Mouse (Mus musculus) MEL (cell line): ENCODE results near the gene Wwc1.

Experiments used
- CHD2 ChIP-seq: IDR thresholded peaks from 2 replicates; pipeline ENCODE4 v1.6.1; 2011; ENCODE audit warnings: low read length, improper control_type of control experiment
- CTCF ChIP-seq, 3 experiments: IDR thresholded peaks in 2 of 3; conservative IDR thresholded peaks in 1 of 3; 2 replicates each; pipeline ENCODE4 v1.5.1; 2011 to 2012; ENCODE audit warnings: low read length in 3 of 3, low read depth in 2 of 3, mild to moderate bottlenecking in 2 of 3, improper control_type of control experiment in 1 of 3, inconsistent platforms in 1 of 3, mixed read lengths in 1 of 3, moderate library complexity in 1 of 3; ENCODE audit not compliant: control insufficient read depth in 1 of 3, insufficient read depth in 1 of 3, poor library complexity in 1 of 3, severe bottlenecking in 1 of 3
- E2F4 ChIP-seq: IDR thresholded peaks from 2 replicates; pipeline ENCODE4 v1.6.1; 2011; ENCODE audit warnings: low read depth, low read length, improper control_type of control experiment, borderline replicate concordance
- NRF1 ChIP-seq: IDR thresholded peaks from 2 replicates; pipeline ENCODE4 v1.6.1; 2014; ENCODE audit warnings: low read depth, mild to moderate bottlenecking, inconsistent platforms, low read length, improper control_type of control experiment, moderate library complexity; ENCODE audit not compliant: poor library complexity, insufficient read depth, severe bottlenecking
- POLR2A ChIP-seq, 2 experiments: IDR thresholded peaks; 2 replicates each; pipeline ENCODE4 v1.6.1; 2011 to 2012; ENCODE audit warnings: low read length in 2 of 2, mild to moderate bottlenecking in 2 of 2, control low read depth in 1 of 2, improper control_type of control experiment in 1 of 2, low read depth in 1 of 2, moderate library complexity in 1 of 2; ENCODE audit not compliant: control insufficient read depth in 1 of 2, insufficient read depth in 1 of 2, poor library complexity in 1 of 2
- ZC3H11A ChIP-seq: IDR thresholded peaks from 2 replicates; pipeline ENCODE4 v1.6.1; 2012; ENCODE audit warnings: low read depth, mild to moderate bottlenecking, inconsistent platforms, low read length, improper control_type of control experiment

DNA sequence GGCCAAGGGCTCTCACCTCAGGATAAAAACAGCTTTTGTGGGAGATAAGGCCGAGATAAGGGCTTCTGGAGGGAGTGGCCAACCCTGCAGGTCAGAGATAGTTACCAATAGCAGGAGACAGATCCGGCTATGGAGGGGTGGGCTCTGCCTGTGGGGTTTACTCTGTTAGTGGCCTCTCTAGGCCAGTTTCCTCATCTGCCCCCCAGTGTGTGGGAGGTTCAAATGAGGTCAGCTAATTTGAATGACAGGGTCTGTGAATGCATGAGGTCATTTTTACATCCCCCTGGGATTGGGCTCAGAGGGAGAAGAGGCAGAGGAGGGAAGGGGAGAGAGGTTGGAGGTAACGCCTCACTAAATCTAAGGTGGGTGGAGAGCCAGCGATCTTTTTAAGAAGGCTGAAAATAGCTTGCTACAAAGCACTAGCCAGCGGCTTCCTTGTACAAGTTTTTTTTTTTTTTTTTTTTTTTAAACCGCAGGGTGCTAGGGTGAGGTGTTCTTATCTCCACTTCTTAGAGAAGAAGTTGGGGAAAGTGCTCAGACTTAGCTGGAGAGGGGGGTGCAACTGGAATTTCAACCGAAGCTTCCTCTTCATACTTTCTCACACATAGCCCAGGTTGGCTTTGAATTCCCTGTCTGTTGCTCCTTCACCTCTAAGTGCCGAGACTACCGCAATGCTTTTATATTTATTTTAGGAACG, 20.4 kb upstream of the Wwc1 start:
- TF ChIP-seq CTCF (IDR thresholded peaks at IDR 0.05 in 2 of 3, conservative IDR thresholded peaks at IDR 0.05 in 1 of 3; ENCODE audit: control insufficient read depth in 1 of 3, insufficient read depth in 1 of 3, low read depth in 2 of 3, low read length in 3 of 3, poor library complexity in 1 of 3, severe bottlenecking in 1 of 3) (no peak), CHD2 (no peak), POLR2A (IDR thresholded peaks at IDR 0.05; ENCODE audit: control insufficient read depth in 1 of 2, insufficient read depth in 1 of 2, low read depth in 1 of 2, low read length in 2 of 2, poor library complexity in 1 of 2) (no peak), E2F4 (no peak), ZC3H11A (no peak), NRF1 (no peak)
